Mouse (Mus musculus) G1E (cell line): ENCODE data around the gene Ell. TPM values are rescaled to one million over a fixed set of nuclear protein-coding genes. Genes with fewer than 3 reads are reported as not detected.

Experiments used
- ATAC-seq: 2 replicates; pipeline ENCODE4 v1.8.0; 2016; ENCODE audit warnings: mild to moderate bottlenecking; ENCODE audit not compliant: insufficient number of reproducible peaks, poor library complexity, low FRiP score, severe bottlenecking; ENCODE audit errors: extremely low read depth
- DNase-seq: peaks from one replicate; pipeline ENCODE4 v3.0.0; 2012; ENCODE audit warnings: low spot score
- H3K27me3 ChIP-seq: 2 replicates; pipeline ENCODE4 v1.6.1; 2012; ENCODE audit warnings: mild to moderate bottlenecking, low read length, inconsistent platforms; ENCODE audit not compliant: insufficient read depth
- H3K36me3 ChIP-seq: replicated peaks from 2 replicates; pipeline ENCODE3; 2012; ENCODE audit warnings: mild to moderate bottlenecking, inconsistent platforms
- H3K4me1 ChIP-seq: 2 replicates; pipeline ENCODE4 v1.6.1; 2012; ENCODE audit warnings: low read depth, low read length, inconsistent platforms, mixed read lengths; ENCODE audit not compliant: insufficient read depth
- H3K4me3 ChIP-seq: 2 replicates; pipeline ENCODE4 v1.5.1; 2012; ENCODE audit warnings: low read depth, mild to moderate bottlenecking, inconsistent platforms, low read length, moderate library complexity, mixed read lengths
- H3K9me3 ChIP-seq: replicated peaks from 2 replicates; pipeline ENCODE4 v1.6.1; 2012; ENCODE audit warnings: inconsistent platforms
- CTCF ChIP-seq: IDR thresholded peaks from 2 replicates; pipeline ENCODE4 v1.5.1; 2012; ENCODE audit warnings: low read depth, low read length, inconsistent platforms, mixed read lengths
- GATA1 ChIP-seq: IDR thresholded peaks from 2 replicates; pipeline ENCODE4 v1.6.1; 2012; ENCODE audit warnings: borderline replicate concordance, low read length, inconsistent platforms, mixed read lengths
- GATA2 ChIP-seq: IDR thresholded peaks from 2 replicates; pipeline ENCODE4 v1.6.1; 2012; ENCODE audit warnings: low read depth, low read length, inconsistent platforms, borderline replicate concordance
- POLR2AphosphoS5 ChIP-seq: IDR thresholded peaks from 2 replicates; pipeline ENCODE4 v1.6.1; 2012; ENCODE audit warnings: low read depth, low read length, inconsistent platforms; ENCODE audit not compliant: insufficient replicate concordance
- TAL1 ChIP-seq: conservative IDR thresholded peaks from 2 replicates; pipeline ENCODE4 v1.6.1; 2012; ENCODE audit warnings: low read depth, low read length, inconsistent platforms, mixed read lengths
- polyA plus RNA-seq: library from polyadenylated mRNA; stranded (reverse); fragments of >175 nt; gene quantifications from 2 replicates; pipeline ENCODE4 v1.2.3, GENCODE M21; 2012
- total RNA-seq, 2 experiments: library from RNA; stranded (forward) in 1 of 2; stranded (reverse) in 1 of 2; fragments of 200-1000 nt in 1 of 2; fragments of >200 nt in 1 of 2; fragmentation: Nextera tagmentation in 1 of 2; gene quantifications; 2 replicates each; pipeline ENCODE4 v1.2.3; 2014 to 2017

Ell gene
- total and polyA plus RNA-seq, 3 experiments, result 7.6 to 56.4 (median 22.7) TPM

- TF ChIP-seq GATA2 (no peak), POLR2AphosphoS5 (no peak), GATA1 (no peak), TAL1 (no peak), CTCF (no peak)
- H3K27me3 ChIP-seq, result peaks cover 6% of the 10 kb centered on the region; the same call in 1 of the 2 replicates
- H3K36me3 ChIP-seq, result peaks cover 96% of the 10 kb centered on the region
- DNase-seq, result no peak
- peaks cover 36% of the 10 kb centered on the region for H3K4me1 ChIP-seq
- H3K4me3 ChIP-seq, result no peak overlapping the region
- H3K9me3 ChIP-seq, result peaks cover 29% of the 10 kb centered on the region
- no peak for ATAC-seq
These were observed 60.4 kb downstream of the Ell start for GRCm38 (mm10) chr8:70599507-70600290.

- no peak overlapping the region; the same call in 1 of the 2 replicates for H3K4me3 ChIP-seq
- H3K36me3 ChIP-seq, result peaks cover 97% of the 10 kb centered on the region
- H3K9me3 ChIP-seq, result peaks cover 29% of the 10 kb centered on the region
- ATAC-seq (no peak), DNase-seq (no peak)
- peaks cover 28% of the 10 kb centered on the region for H3K4me1 ChIP-seq
- H3K27me3 ChIP-seq, result peaks cover 6% of the 10 kb centered on the region; the same call in 1 of the 2 replicates
- TF ChIP-seq GATA2 (no peak), CTCF (no peak), TAL1 (no peak), GATA1 (no peak), POLR2AphosphoS5 (no peak)
These were observed 61.4 kb downstream of the Ell start for GRCm38 (mm10) chr8:70600473-70601270.

- Histone ChIP-seq H3K9me3 (peaks cover 24% of the 10 kb centered on the region), H3K4me3 (peak overlapping the region; percentile 36; the same call in 1 of the 2 replicates), H3K36me3 (peaks cover 97% of the 10 kb centered on the region), H3K4me1 (peaks cover 31% of the 10 kb centered on the region), H3K27me3 (peaks cover 6% of the 10 kb centered on the region; the same call in 1 of the 2 replicates)
- TF ChIP-seq TAL1, result no peak
- DNase-seq (peak; percentile 75), ATAC-seq (no peak)
These were observed 62.0 kb downstream of the Ell start for GRCm38 (mm10) chr8:70601271-70601649.

GRCm38 (mm10) chr8:70602139-70602811 lies 63.0 kb downstream of the Ell start:
- ATAC-seq, result no peak
- DNase-seq, result no peak
- Histone ChIP-seq H3K4me1 (peaks cover 39% of the 10 kb centered on the region), H3K9me3 (peaks cover 19% of the 10 kb centered on the region), H3K4me3 (no peak overlapping the region), H3K27me3 (peaks cover 9% of the 10 kb centered on the region; the same call in 1 of the 2 replicates), H3K36me3 (peaks cover 96% of the 10 kb centered on the region)
- no peak for TF ChIP-seq GATA1
- TF ChIP-seq GATA2, result no peak
- TF ChIP-seq CTCF, result no peak

- peaks cover 60% of the 10 kb centered on the region for H3K4me1 ChIP-seq
These were observed 65.3 kb downstream of the Ell start for GRCm38 (mm10) chr8:70604558-70604957.

More at GRCm38 (mm10) chr8:70604558-70604957, 65.3 kb downstream of the Ell start:
- peaks cover 73% of the 10 kb centered on the region for H3K36me3 ChIP-seq
- peaks cover 29% of the 10 kb centered on the region; the same call in 1 of the 2 replicates for H3K27me3 ChIP-seq
- peaks cover 6% of the 10 kb centered on the region for H3K9me3 ChIP-seq
- DNase-seq, result no peak
- TF ChIP-seq GATA1 (no peak), CTCF (no peak), GATA2 (no peak), POLR2AphosphoS5 (no peak), TAL1 (no peak)
- ATAC-seq, result no peak
- H3K4me3 ChIP-seq, result no peak overlapping the region
